Mouse (Mus musculus) stomach, postnatal 0 days (tissue): ENCODE data around the gene Spata18. TPM values are rescaled to one million over a fixed set of nuclear protein-coding genes. Genes with fewer than 3 reads are reported as not detected.

ENCODE experiments used
- ATAC-seq: fragments of 200-750 bp; cut with Nextera tagmentation; 2 replicates; pipeline ENCODE4 v1.8.0; 2017; ENCODE audit not compliant: low FRiP score, low TSS enrichment
- DNase-seq: peaks from one replicate; pipeline ENCODE4 v3.0.0-alpha.2; 2016; ENCODE audit warnings: low spot score
- H3K27ac ChIP-seq: fragments of 300-500 bp; sonication (generic); replicated peaks from 2 replicates; pipeline ENCODE4 v1.5.1; 2014; ENCODE audit warnings: mild to moderate bottlenecking, control low read depth
- H3K27me3 ChIP-seq: fragments of 300-500 bp; sonication (generic); 2 replicates; pipeline ENCODE4 v1.6.1; 2014; ENCODE audit warnings: low read length; ENCODE audit not compliant: control insufficient read depth, insufficient read depth
- H3K36me3 ChIP-seq: fragments of 300-500 bp; sonication (generic); 2 replicates; pipeline ENCODE4 v1.6.1; 2014; ENCODE audit warnings: low read length, mixed read lengths; ENCODE audit not compliant: control insufficient read depth, insufficient read depth
- H3K4me1 ChIP-seq: fragments of 300-500 bp; sonication (generic); replicated peaks from 2 replicates; pipeline ENCODE4 v1.6.1; 2014; ENCODE audit warnings: antibody characterized with exemption; ENCODE audit not compliant: control insufficient read depth, insufficient read depth
- H3K4me2 ChIP-seq: fragments of 300-500 bp; sonication (generic); replicated peaks from 2 replicates; pipeline ENCODE4 v1.6.1; 2014; ENCODE audit warnings: low read depth, mild to moderate bottlenecking, control low read depth, moderate library complexity
- H3K4me3 ChIP-seq: fragments of 300-500 bp; sonication (generic); 2 replicates; pipeline ENCODE4 v1.5.1; 2014; ENCODE audit warnings: low read depth, low read length, control low read depth
- H3K9ac ChIP-seq: fragments of 300-500 bp; sonication (generic); 2 replicates; pipeline ENCODE4 v1.6.1; 2014; ENCODE audit warnings: mild to moderate bottlenecking, low read length, control low read depth, mixed read lengths
- H3K9me3 ChIP-seq: fragments of 300-500 bp; sonication (generic); 2 replicates; pipeline ENCODE4 v1.6.1; 2016; ENCODE audit warnings: low read length; ENCODE audit not compliant: control insufficient read depth
- CTCF ChIP-seq: IDR thresholded peaks from 2 replicates; pipeline ENCODE4 v1.5.1; 2016; ENCODE audit warnings: antibody characterized with exemption, low read depth, mild to moderate bottlenecking, moderate library complexity
- EP300 ChIP-seq: optimal IDR thresholded peaks from 2 replicates; pipeline ENCODE3; 2016; ENCODE audit warnings: antibody characterized with exemption
- WGBS: fragments of 180-500 bp; shearing (Covaris S2); extraction: QIAGEN DNeasy Blood & Tissue Kit; methylation state at CpG from one replicate; pipeline ENCODE4 v1.1.7; 2014; 5-methylcytosine and 5-hydroxymethylcytosine counted together
- polyA plus RNA-seq: library from polyadenylated mRNA; unstranded; fragments of >200 nt; fragmentation: Nextera tagmentation; extraction: Ambion mirVana; gene quantifications from 2 replicates; pipeline ENCODE4 v1.2.1, GENCODE M21; 2015

Gene Spata18
- polyA plus RNA-seq, result 0.19 TPM in 1 of 2 replicates, not detected in the other

GRCm38 (mm10) chr5:73651061-73651854, at the start of gene Spata18:
Spata18 (plus strand) TSS chr5:73651379.
- Histone ChIP-seq H3K4me1 (peaks cover 4% of the 10 kb centered on the region; the same call in 1 of the 2 replicates), H3K9ac (peak within 1 kb of the TSS; percentile 47), H3K27me3 (no peaks in the 10 kb centered on the region; the same call in 1 of the 2 replicates), H3K36me3 (no peaks in the 10 kb centered on the region), H3K4me3 (peak within 1 kb of the TSS; percentile 52), H3K4me2 (peak within 1 kb of the TSS; percentile 97), H3K9me3 (no peaks in the 10 kb centered on the region), H3K27ac (no peak within 1 kb of the TSS)
- WGBS, result under 1% methylated on average over 56 of the region's 57 CpGs
- DNase-seq (peak; percentile 36), ATAC-seq (no peak; the same call in 1 of the 2 replicates)
- TF ChIP-seq CTCF (no peak), EP300 (no peak)

GRCm38 (mm10) chr5:73602865-73603264, 48.3 kb upstream of the Spata18 start:
- no peak overlapping the region for H3K9ac ChIP-seq
- DNase-seq (no peak), ATAC-seq (no peak)
- TF ChIP-seq CTCF, result peak; percentile 59
- TF ChIP-seq EP300, result no peak
- H3K4me1 ChIP-seq, result no peaks in the 10 kb centered on the region
- no peak overlapping the region for H3K27ac ChIP-seq
- no peaks in the 10 kb centered on the region for H3K36me3 ChIP-seq
- no peak overlapping the region for H3K4me3 ChIP-seq
- H3K4me2 ChIP-seq, result no peak overlapping the region
- H3K9me3 ChIP-seq, result no peaks in the 10 kb centered on the region
- 68% methylated on average over 3 of the region's 3 CpGs for WGBS
- no peaks in the 10 kb centered on the region for H3K27me3 ChIP-seq

- Histone ChIP-seq H3K4me2 (no peak overlapping the region), H3K9ac (no peak overlapping the region), H3K36me3 (no peaks in the 10 kb centered on the region), H3K27me3 (no peaks in the 10 kb centered on the region), H3K4me1 (no peaks in the 10 kb centered on the region), H3K9me3 (no peaks in the 10 kb centered on the region), H3K27ac (no peak overlapping the region), H3K4me3 (no peak overlapping the region)
- WGBS, result 93% methylated on average over 6 of the region's 6 CpGs
- DNase-seq, result no peak
- TF ChIP-seq CTCF (no peak), EP300 (no peak)
- ATAC-seq, result no peak
Measured at GRCm38 (mm10) chr5:73604542-73604941, 46.6 kb upstream of the Spata18 start.

GRCm38 (mm10) chr5:73604964-73605363, 46.2 kb upstream of the Spata18 start:
- Histone ChIP-seq H3K4me3 (no peak overlapping the region), H3K9ac (no peak overlapping the region), H3K4me2 (no peak overlapping the region), H3K36me3 (no peaks in the 10 kb centered on the region), H3K27ac (no peak overlapping the region), H3K4me1 (no peaks in the 10 kb centered on the region), H3K9me3 (no peaks in the 10 kb centered on the region), H3K27me3 (no peaks in the 10 kb centered on the region)
- TF ChIP-seq EP300 (no peak), CTCF (no peak)
- 89% methylated on average over 6 of the region's 6 CpGs for WGBS
- no peak for DNase-seq
- ATAC-seq, result no peak

- Histone ChIP-seq H3K27ac (no peak overlapping the region), H3K36me3 (no peaks in the 10 kb centered on the region), H3K9me3 (no peaks in the 10 kb centered on the region), H3K27me3 (no peaks in the 10 kb centered on the region), H3K4me2 (no peak overlapping the region), H3K4me3 (no peak overlapping the region), H3K4me1 (no peaks in the 10 kb centered on the region), H3K9ac (no peak overlapping the region)
- 93% methylated on average over 4 of the region's 4 CpGs for WGBS
- TF ChIP-seq CTCF (no peak), EP300 (no peak)
- ATAC-seq (no peak), DNase-seq (no peak)
Measured at GRCm38 (mm10) chr5:73611071-73611470, 40.1 kb upstream of the Spata18 start.

GRCm38 (mm10) chr5:73613296-73613695, 37.9 kb upstream of the Spata18 start:
- Histone ChIP-seq H3K27me3 (no peaks in the 10 kb centered on the region), H3K9ac (no peak overlapping the region), H3K27ac (no peak overlapping the region), H3K9me3 (no peaks in the 10 kb centered on the region), H3K4me2 (no peak overlapping the region), H3K36me3 (no peaks in the 10 kb centered on the region), H3K4me3 (no peak overlapping the region), H3K4me1 (no peaks in the 10 kb centered on the region)
- TF ChIP-seq EP300 (no peak), CTCF (no peak)
- ATAC-seq, result no peak
- 89% methylated on average over 8 of the region's 8 CpGs for WGBS
- no peak for DNase-seq
